Mouse (Mus musculus): ENCODE measurements at regions not wholly inside any gene's neighbourhood (a gene's known extent, or its start where the extent isn't known, plus 50 kb on each side); places are given as distances from the start of the nearest gene placed in this dataset.

DNA sequence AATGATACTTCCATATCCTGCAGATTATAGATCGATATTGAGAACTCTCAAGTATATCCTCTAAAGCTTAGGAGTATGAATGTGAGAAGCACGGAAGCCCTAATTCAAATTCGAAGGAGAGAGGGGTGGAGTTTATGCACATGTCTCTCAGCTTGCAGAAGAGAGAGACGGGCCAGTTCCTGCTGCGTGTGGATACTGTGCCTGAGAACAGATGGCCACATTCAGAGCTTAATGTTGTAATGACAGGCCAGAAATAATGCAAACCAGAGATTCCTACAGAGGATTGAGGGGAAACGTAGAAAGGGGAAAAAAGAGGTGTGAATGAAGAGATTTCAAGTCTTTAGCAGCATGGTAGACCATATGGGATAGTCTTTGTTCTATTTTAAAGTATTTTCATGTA, 145.8 kb downstream of the Ackr3 start:
- TF ChIP-seq POLR2A (IDR thresholded peaks at IDR 0.05; ENCODE audit: insufficient read depth, low read depth, low read length) = no peak
- no peak for TF ChIP-seq CTCF (IDR thresholded peaks at IDR 0.05)
- TF ChIP-seq EP300 (IDR thresholded peaks at IDR 0.05; ENCODE audit: insufficient read depth, low read depth, low read length) = no peak

All from heart, adult 2 months (tissue).